Mouse (Mus musculus): ENCODE data around the gene Zfp219. TPM values are rescaled to one million over a fixed set of nuclear protein-coding genes. Genes with fewer than 3 reads are reported as not detected.

Gene Zfp219
- total RNA-seq, 2 experiments from 2014 or later, result 33.8 to 38.0 TPM

Other genes with a start within 250 kb of the Zfp219 start
- not detected for gene Ang4, start 247.1 kb downstream of the Zfp219 start, total RNA-seq (2021)
- not detected for gene AY358078, start 220.7 kb downstream of the Zfp219 start, total RNA-seq (2021)
- gene Ear6, start 167.0 kb downstream of the Zfp219 start, total RNA-seq (2021), result not detected
- gene Mettl17, start 135.9 kb downstream of the Zfp219 start, total RNA-seq (2021), result 10 to 100 TPM; 19.2 to 28.5 TPM
- under 1 TPM; 0.12 to 0.29 TPM for gene Slc39a2, start 127.8 kb downstream of the Zfp219 start, total RNA-seq (2021)
- gene Ndrg2, start 106.6 kb downstream of the Zfp219 start, total RNA-seq (2021), result 100 to 1,000 TPM; 712 to 721 TPM
- gene Tppp2, start 102.3 kb downstream of the Zfp219 start, total RNA-seq (2021), result not detected
- not detected for gene Rnase13, start 98.0 kb downstream of the Zfp219 start, total RNA-seq (2021)
- 10 to 100 TPM; 52.7 to 57.9 TPM for gene Arhgef40, start 36.0 kb downstream of the Zfp219 start, total RNA-seq (2021)
- gene Tmem253, start 5.1 kb downstream of the Zfp219 start, total RNA-seq (2021), result 1 to 10 TPM in 1 of 2 experiments, under 1 TPM in 1; 0.82 to 1.7 TPM
- not detected for gene Olfr221, start 21.7 kb upstream of the Zfp219 start, total RNA-seq (2021)
- 100 to 1,000 TPM; 145 to 165 TPM for gene Hnrnpc, start 83.3 kb upstream of the Zfp219 start, total RNA-seq (2021)
- under 1 TPM; 0.45 to 0.97 TPM for gene Rpgrip1, start 90.0 kb upstream of the Zfp219 start, total RNA-seq (2021)
- gene Supt16, start 176.7 kb upstream of the Zfp219 start, total RNA-seq (2021), result 10 to 100 TPM; 33.8 to 37.2 TPM
- gene Chd8, start 237.0 kb upstream of the Zfp219 start, total RNA-seq (2021), result 10 to 100 TPM; 60.3 to 67.6 TPM

Data from heart, postnatal 10 days (tissue).